Mouse (Mus musculus) left cerebral cortex, adult 2 months (tissue): ENCODE measurements around the gene Pkp1. TPM values are rescaled to one million over a fixed set of nuclear protein-coding genes. Genes with fewer than 3 reads are reported as not detected.

ENCODE experiments used
- DNase-seq, 2 experiments: peaks; one replicate each; pipeline ENCODE4 v3.0.0; 2021 to 2022; ENCODE audit warnings: low spot score in 2 of 2, mixed read lengths in 1 of 2; ENCODE audit errors: extremely low spot score in 1 of 2
- H3K27ac ChIP-seq: fragments of 200-600 bp; 2 replicates; pipeline ENCODE4 v1.8.1; 2022
- H3K4me3 ChIP-seq: fragments of 200-600 bp; 2 replicates; pipeline ENCODE4 v1.8.1; 2022
- CTCF ChIP-seq: fragments of 200-600 bp; IDR thresholded peaks from 2 replicates; pipeline ENCODE4 v1.8.1; 2022; ENCODE audit warnings: antibody characterized with exemption, mild to moderate bottlenecking, moderate library complexity
- intact Hi-C: fragments of 180-260 bp; cut with DNase I; formaldehyde crosslinking; loops from one replicate; pipeline ENCODE4 v1.15.1; 2025
- long read RNA-seq, 2 experiments: library from polyadenylated mRNA; stranded (forward); transcript quantifications; one replicate each; pipeline ENCODE4 v2.0.0; 2021; ENCODE audit warnings: borderline mapping rate in 2 of 2
- total RNA-seq, 2 experiments: library from RNA; stranded (reverse); gene quantifications; 2 replicates each; pipeline ENCODE4 v1.2.3; 2021

The Pkp1 gene
- under 1 TPM; 0.25 to 0.40 TPM for total RNA-seq
- long read RNA-seq, experiment 1, partial matches to known transcripts: 0 of 1 reads
- long read RNA-seq, experiment 1, other reads (novel, unspliced or antisense): 1 of 1 reads
- long read RNA-seq, experiment 2: 0 reads

DNA sequence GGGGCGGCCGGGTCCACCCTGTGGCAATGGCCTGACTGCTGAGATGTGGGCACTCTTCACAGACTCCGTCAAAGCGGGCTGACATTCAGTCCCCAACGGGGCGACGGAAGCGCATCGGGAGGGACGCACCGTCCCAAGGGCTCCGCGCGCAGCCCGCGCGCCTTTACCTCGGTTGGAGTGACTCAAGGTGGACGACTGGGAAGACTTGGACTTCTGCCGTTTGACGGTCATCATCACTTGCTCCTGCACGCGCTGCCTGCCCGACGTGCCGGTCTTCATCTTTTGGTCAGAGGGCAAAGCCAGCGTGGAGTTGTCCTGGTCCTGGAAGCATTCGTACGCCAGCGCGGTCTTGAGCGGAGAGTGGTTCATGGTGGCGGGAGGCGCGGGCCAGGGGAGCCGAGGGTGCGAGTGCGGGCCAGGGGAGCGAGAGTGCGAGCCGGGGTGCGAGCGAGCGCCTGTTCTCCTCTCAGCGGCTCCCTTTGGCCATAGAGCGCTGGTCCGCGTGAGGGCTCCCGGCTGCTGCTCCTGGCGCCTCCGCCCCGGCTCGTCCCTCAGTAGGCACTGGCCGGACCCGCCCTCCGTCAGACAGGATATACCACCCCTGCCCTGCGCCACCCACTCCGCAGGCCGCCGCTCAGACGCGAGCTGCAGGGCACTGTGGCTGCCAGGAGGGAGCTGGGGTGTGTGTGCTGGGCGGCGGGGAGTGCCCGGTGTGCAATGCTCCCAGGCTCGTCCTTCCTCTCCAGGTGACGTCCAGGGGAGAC lies at the start of gene Pkp1:
TSS of gene Pkp1 (minus strand) at position 564 of the 764 bp plus-strand sequence.
- Histone ChIP-seq H3K27ac (no peak within 1 kb of the TSS), H3K4me3 (no peak within 1 kb of the TSS)
- TF ChIP-seq CTCF: no peak
- no peak for DNase-seq
- intact Hi-C loops: no loop called here

DNA sequence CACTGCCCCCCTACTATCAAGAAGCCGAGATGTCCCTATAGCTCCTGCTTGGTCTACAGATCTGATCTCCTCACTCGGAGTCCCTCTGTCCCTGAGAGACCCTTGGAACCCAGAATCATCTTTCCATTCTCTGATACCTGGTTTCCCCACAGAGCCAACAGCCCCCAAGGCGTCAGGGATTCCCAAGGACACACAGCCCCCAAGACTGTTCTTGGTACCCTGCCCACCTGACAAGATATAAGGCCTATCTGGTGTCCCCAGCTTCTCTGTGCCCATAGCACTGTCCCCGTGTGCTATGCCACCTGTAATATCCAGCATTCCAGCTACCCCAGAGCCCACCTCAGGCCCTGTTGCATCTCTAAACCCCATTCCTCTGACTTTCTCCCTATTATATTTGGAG lies 48.7 kb upstream of the Pkp1 start:
- H3K4me3 ChIP-seq: no peak overlapping the region
- intact Hi-C loops: loop anchor here (10.0 kb wide), 1 partner anchor 247 kb away; the partner anchor contains the start of gene Mroh3
- no peak for DNase-seq
- H3K27ac ChIP-seq: no peak overlapping the region
- no peak for TF ChIP-seq CTCF

DNA sequence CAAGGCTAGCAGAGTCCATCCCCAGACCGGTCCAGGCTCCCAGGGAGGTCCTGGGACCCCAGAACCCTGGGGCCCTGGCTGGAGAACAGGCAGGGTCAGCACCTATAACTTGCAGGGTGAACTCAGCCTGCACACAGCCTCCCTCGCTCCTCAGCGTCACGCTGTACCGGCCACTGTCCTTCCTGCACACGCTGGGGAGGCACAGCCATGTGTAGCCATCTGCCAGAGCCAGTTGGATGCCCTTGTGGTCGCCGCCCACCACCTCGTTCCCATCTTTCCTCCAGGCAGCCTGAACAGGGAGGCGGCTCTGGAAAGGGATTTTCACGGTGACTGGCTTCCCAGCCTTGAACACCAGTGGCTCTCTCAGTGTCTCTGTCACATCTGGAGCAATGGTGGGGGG lies 45.6 kb upstream of the Pkp1 start:
- intact Hi-C loops: loop anchor here (10.0 kb wide), 1 partner anchor 250 kb away; the partner anchor contains the start of gene Mroh3
- H3K4me3 ChIP-seq: no peak overlapping the region
- peak in 1 of 2 experiments; percentile 40 for DNase-seq
- TF ChIP-seq CTCF: no peak
- H3K27ac ChIP-seq: no peak overlapping the region

DNA sequence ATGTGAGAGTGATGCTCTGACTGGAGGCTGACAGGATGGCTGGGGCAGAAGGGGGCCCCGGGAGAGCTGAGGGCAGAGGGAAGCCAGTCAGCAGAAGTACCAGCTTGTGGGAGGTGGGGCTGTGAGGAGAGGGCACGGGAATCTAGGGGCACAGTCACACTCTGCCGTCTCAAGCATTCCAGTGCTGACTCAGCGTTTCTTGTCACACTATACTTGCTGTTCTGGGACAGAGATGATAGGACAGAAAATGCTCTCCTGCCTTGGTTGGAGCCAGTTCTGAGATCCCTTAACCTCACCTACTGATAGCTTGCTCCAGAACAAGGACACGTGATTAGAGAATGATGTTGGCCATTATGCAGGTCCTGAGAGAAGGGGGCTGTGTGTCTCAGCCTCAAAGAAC lies 44.2 kb upstream of the Pkp1 start:
- TF ChIP-seq CTCF: no peak

DNA sequence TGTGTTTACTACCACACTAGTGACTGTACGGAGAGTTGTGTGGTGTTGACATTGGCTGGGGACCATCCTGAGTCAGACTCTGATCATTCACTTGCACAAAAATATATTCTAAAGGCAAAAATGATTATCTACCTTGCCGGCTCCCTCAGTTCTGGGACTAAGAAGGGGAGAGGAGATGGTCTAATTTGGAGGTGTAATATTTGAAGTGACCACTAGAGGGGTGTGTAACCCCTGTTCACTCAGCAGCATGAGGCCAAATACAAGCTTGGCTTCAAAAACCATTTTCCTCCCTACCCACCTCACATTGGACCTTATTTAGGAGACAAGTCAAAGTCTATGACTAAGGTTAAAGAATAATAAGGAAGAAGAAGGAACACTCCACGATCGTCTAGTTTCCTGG lies 39.5 kb upstream of the Pkp1 start:
- H3K4me3 ChIP-seq: no peak overlapping the region
- DNase-seq: no peak
- intact Hi-C loops: loop anchor here (2.0 kb wide), 1 partner anchor 60 kb away; no protein-coding TSS in a partner anchor
- H3K27ac ChIP-seq: no peak overlapping the region
- peak; percentile 90 for TF ChIP-seq CTCF

More for the DNA sequence above, 44.2 kb upstream of the Pkp1 start:
- Histone ChIP-seq H3K27ac (no peak overlapping the region), H3K4me3 (no peak overlapping the region)
- no peak for DNase-seq
- intact Hi-C loops: loop anchor here (10.0 kb wide), 1 partner anchor 252 kb away; the partner anchor contains the start of gene Mroh3

DNA sequence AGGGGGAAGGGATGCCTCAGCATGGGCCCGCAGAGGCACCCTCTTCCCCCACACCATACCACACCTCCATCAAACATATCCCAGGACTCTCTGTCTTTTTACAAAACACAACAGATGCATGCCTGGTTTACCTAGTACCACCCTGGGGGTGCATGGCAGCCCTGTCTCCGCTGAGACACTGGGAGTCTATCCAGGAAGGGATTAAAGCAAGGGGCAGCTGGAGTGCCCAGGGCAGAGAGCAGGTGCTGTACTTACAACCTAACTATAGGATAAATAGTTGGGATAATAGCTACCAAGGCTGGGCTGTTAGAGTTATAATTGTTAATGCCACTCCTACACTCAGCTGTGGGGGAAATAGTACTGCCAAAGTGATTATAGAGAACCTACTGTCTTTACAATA lies 29.9 kb upstream of the Pkp1 start:
- Histone ChIP-seq H3K27ac (no peak overlapping the region), H3K4me3 (no peak overlapping the region)
- intact Hi-C loops: loop anchor here (10.0 kb wide), 1 partner anchor 234 kb away; no protein-coding TSS in a partner anchor
- no peak for DNase-seq
- TF ChIP-seq CTCF: no peak

DNA sequence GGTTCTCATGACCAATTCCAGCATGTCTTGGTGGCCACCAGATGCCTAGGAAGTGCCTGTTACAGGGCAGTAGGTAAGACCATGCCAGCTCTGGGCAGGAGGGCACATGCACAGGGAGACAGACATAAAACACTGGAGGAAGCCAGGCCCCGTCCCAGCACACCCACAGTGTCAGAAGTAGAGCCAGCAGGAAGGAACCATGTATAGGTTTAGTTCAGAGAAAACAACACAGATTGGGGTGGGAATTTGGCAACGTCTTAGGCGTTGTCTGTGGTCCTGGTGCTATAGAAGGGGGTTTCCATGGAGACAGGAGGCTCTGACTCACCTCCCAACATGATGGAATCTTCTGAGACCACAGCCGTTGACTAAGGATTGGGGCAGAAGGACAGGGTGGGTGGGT lies 27.2 kb upstream of the Pkp1 start:
- intact Hi-C loops: loop anchor here (10.0 kb wide), 1 partner anchor 231 kb away; no protein-coding TSS in a partner anchor
- peak overlapping the region; percentile 63; the same call in 1 of the 2 replicates for H3K27ac ChIP-seq
- peak in 1 of 2 experiments; percentile 27 for DNase-seq
- TF ChIP-seq CTCF: no peak
- no peak overlapping the region for H3K4me3 ChIP-seq

DNA sequence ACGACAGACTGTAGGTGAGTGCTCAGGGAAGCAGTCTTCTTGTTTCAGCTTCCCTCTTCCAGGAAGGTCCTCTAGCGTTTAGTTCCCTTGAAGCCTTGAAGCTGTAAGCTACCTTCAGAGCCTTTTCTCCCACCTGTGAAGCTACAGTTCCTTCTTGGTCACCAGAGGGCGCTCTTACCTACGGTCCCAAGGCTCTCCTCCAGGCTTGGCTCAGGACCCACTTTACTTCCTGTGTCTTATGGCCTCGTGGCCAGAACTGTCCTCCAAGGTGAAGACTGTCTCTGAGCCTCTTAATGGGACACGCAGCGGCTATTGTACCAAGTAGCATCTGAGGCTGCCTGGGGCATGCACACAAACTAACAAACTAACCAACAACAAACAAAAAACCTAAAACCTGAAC lies 26.7 kb upstream of the Pkp1 start:
- H3K27ac ChIP-seq: peak overlapping the region; percentile 63; the same call in 1 of the 2 replicates
- TF ChIP-seq CTCF: peak; percentile 80
- H3K4me3 ChIP-seq: no peak overlapping the region
- DNase-seq: peak; percentile 36 to 38
- intact Hi-C loops: loop anchor here (10.0 kb wide), 1 partner anchor 231 kb away; no protein-coding TSS in a partner anchor

DNA sequence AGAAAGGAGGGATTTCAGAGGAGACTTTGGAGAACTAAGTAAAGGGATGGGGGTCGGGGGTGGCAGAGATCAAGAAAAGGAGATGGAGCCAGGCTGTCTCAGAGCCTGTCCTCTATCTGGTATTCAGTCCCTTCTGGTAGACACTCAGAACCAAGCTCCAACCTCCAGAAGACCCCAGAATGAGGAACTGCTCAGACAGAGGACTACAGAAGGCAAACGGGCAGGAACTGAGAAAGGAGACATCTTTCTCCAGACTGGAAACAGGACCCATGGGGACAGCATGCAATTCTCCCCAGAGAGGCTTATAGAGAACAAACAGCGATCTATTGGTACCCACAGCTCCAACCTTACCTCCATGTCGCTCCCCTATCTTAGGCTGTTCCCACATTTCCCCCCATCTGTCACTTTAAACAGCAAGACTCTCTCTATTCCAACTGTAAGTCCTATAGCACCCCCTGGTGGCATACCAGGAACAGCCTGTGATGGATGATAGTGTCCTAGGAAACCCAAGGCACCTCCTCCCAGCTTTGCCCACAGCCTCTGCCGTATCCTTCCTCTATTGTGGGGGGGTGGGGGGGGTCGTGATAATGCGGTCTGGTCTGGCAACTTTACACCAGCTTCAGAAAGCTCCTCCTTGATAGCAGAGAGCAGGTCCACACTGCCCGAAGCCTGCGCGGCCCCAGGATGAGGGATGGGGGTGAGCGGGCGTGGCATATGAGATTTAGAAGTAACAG lies 25.7 kb upstream of the Pkp1 start:
- TF ChIP-seq CTCF: peak; percentile 74
- DNase-seq: peak; percentile 83 to 86
- H3K4me3 ChIP-seq: no peak overlapping the region
- H3K27ac ChIP-seq: no peak overlapping the region
- intact Hi-C loops: loop anchor here (1.0 to 10.0 kb wide), 3 partner anchors 79 to 230 kb away; no protein-coding TSS in a partner anchor

DNA sequence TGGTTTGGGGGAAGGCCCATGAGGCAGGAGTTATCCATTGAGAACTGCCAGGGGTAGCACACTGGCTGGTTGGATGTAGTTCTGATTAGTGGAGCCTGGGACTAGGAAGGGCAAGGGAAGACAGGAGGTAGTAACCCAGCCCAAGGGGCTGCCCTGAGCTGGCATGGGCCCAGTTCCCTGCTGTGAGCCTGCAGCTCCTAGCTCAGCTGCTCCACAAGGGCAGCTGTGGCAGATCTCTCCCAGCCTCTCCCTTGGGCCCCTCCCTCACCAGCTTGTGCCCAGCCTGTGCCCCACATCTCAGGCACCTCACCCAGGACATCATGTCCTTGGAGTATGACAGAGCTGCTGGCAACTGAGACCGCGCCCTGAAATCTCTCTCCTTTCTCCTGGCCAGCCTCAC lies 24.7 kb upstream of the Pkp1 start:
- no peak overlapping the region for H3K4me3 ChIP-seq
- DNase-seq: no peak
- intact Hi-C loops: loop anchor here (1.0 to 10.0 kb wide), 3 partner anchors 78 to 229 kb away; no protein-coding TSS in a partner anchor
- no peak for TF ChIP-seq CTCF
- no peak overlapping the region for H3K27ac ChIP-seq

DNA sequence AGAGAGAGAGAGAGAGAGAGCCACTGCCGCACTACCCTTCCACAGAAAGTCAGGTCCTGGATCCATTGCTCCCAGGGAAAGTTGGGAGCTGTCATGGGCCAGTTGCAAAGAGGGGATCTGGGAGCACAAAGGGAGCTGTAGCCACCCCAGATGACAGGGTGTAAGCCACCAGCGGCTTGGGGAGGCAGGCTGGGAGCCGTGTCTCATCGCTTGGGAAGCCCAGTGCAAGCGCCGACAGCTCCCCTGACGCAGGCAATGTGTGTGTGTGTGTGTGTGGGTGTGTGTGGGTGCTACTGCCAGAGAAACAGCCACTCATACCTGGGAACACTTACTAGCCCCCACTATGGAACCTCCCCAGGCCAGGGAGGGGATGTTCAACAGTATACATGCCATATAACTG lies 23.1 kb upstream of the Pkp1 start:
- no peak overlapping the region for H3K4me3 ChIP-seq
- DNase-seq: no peak
- no peak for TF ChIP-seq CTCF
- H3K27ac ChIP-seq: no peak overlapping the region
- intact Hi-C loops: loop anchor here (5.0 to 10.0 kb wide), 2 partner anchors 95 to 227 kb away; no protein-coding TSS in a partner anchor
